Mouse (Mus musculus) activated CD4-positive, CD25-positive, alpha-beta regulatory T cell, adult 4 months (primary cell): ENCODE results near the gene 2010111I01Rik. TPM values are rescaled to one million over a fixed set of nuclear protein-coding genes. Genes with fewer than 3 reads are reported as not detected.
A peak's percentile ranks its signal among the peaks of the same experiment; 100 is the strongest.
"Not testable (repeated sequence)": the region's sequence is repeated elsewhere in the genome, so short reads cannot be mapped to it uniquely, and the experiment has no call there.

Source experiments
- ATAC-seq: one replicate; pipeline ENCODE4 v1.8.0; 2017
- polyA plus RNA-seq, 2 experiments: library from polyadenylated mRNA; unstranded; fragments of 100-300 nt; shearing (Covaris generic); gene quantifications; one replicate each; pipeline ENCODE4 v1.2.1; 2017

Gene 2010111I01Rik
- polyA plus RNA-seq, 2 experiments from 2014 or later = 210 to 226 TPM

DNA sequence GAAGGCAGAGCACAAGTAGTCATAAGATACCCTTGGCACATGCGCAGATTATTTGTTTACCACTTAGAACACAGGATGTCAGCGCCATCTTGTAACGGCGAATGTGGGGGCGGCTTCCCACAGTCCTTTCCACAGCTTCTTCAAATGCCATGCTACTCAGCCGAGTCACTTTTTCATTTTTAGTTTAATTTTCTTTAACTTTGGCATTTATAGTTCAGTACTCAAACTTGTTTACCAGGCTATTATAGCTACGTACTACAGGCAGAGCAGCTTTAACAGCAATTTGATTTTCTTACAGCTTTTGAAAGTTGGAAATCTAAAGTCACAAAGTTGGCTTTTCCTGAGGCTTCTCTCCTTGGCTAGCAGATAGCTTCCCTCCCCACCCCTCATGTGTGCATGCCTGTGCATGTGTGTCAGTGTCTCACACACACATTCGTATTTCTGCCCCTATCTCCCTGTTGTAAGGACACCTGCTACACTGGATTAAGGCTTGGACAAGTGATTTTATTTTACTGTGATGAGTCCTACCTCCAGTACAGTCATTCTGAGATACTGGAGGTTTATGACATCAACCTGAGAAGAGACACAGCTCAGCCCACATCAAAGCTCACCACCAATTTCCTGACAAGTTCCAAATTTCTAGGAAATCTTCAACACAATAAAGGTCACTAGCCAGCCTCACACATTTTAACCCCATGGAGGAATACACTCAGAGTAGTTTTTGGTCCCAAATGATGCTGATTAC lies 258.5 kb downstream of the 2010111I01Rik start:
- peak; percentile 96 for ATAC-seq

- no peak for ATAC-seq
Measured at GRCm38 (mm10) chr13:63225796-63226583, 261.3 kb downstream of the 2010111I01Rik start.

DNA sequence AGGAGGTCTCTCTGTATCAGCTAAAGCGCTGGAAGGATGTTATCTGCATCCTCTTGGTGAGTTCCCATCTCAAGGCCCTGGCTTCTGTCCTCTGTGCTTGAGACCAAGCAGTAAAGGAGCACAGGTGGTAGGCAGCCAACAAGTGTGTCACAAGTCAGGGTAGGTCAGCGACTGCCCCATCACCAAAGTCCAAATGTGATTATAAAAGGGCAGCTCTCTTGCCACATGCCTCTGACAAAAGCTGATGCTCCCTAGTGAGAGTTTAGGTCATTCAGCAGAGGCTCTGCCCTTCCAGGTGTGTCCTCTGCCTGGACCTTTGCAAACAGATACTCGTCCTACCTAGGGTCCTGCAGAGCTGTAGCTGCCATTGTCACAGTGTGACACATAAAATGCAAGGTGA lies 263.1 kb downstream of the 2010111I01Rik start:
- ATAC-seq = no peak

GRCm38 (mm10) chr13:63230955-63231701 lies 266.4 kb downstream of the 2010111I01Rik start:
- ATAC-seq = peak; percentile 23

DNA sequence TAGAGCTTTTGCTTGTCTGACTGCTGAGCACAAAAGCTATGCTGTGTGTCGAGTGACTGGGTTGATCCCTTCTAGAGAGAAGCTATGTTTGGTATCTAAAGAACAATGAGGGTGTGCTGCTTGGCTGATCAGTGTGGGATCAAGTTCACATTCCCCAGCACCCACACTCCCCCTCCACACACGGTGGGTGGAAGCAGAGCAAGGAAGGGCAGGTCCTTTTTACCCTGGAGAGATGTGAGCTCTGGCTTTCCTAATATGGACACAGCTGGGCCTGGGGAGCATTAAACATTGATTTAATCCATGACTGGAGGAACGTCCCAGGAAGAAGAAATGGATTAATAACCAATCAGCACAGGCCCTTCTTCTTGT lies 267.0 kb downstream of the 2010111I01Rik start:
- ATAC-seq = no peak

GRCm38 (mm10) chr13:63232558-63232957 lies 267.9 kb downstream of the 2010111I01Rik start:
- no peak for ATAC-seq

DNA sequence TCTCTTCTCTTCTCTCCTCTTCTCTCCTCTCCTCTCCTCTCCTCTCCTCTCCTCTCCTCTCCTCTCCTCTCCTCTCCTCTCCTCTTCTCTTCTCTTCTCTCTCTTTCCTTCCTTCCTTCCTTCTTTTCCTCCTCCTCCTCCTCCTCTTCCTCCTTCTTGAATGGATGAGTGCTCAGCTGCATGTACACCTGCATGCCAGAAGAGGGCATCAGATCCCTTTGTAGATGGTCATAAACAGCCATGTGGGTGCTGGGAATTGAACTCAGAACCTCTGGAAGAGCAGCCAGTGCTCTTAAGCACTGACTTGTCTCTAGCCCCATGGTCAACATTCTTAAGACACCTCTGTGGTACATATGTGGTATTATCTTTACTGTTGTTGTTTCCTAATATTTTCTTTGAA lies 269.8 kb downstream of the 2010111I01Rik start:
- not testable (repeated sequence) for ATAC-seq

GRCm38 (mm10) chr13:63235551-63235950 lies 270.9 kb downstream of the 2010111I01Rik start:
- no peak for ATAC-seq

DNA sequence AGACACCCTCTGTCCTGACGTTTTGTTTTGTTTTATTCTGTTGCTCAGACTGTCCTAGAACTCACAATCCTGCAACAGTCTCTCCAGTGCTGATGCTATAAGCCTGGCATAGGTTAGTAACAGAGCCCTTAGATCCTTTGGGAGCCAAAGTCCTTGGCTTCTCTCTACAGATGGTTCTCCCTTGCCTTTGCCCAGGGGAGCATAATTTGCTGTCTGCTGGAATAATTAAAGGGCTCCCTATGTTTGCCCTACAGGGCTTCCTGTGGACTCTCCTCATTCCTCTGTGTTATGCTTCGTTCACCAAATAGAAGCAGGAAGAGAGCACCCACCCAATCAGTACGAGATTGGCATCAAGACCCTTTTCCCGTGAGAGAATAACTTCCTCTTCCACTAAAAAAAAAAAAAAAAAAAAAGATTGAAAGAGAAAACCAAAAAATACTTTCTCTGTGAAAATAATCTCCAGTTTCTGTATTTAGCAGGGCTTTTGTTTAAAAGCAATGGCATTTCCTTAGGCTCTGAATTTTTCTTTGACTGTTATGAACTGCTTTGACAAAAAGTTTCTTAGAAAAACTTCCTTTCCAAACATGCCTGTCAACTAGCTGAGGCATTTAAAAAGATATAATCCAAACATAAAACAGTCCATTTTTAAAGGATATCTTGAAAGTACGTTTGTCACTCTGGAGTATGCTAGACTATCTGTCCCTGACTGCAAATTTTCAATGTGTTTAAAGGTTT lies 271.6 kb downstream of the 2010111I01Rik start:
- ATAC-seq = no peak

- ATAC-seq = peak; percentile 49
Measured at GRCm38 (mm10) chr13:63238045-63238444, 273.4 kb downstream of the 2010111I01Rik start.

GRCm38 (mm10) chr13:63239301-63239804 lies 274.7 kb downstream of the 2010111I01Rik start:
- no peak for ATAC-seq

DNA sequence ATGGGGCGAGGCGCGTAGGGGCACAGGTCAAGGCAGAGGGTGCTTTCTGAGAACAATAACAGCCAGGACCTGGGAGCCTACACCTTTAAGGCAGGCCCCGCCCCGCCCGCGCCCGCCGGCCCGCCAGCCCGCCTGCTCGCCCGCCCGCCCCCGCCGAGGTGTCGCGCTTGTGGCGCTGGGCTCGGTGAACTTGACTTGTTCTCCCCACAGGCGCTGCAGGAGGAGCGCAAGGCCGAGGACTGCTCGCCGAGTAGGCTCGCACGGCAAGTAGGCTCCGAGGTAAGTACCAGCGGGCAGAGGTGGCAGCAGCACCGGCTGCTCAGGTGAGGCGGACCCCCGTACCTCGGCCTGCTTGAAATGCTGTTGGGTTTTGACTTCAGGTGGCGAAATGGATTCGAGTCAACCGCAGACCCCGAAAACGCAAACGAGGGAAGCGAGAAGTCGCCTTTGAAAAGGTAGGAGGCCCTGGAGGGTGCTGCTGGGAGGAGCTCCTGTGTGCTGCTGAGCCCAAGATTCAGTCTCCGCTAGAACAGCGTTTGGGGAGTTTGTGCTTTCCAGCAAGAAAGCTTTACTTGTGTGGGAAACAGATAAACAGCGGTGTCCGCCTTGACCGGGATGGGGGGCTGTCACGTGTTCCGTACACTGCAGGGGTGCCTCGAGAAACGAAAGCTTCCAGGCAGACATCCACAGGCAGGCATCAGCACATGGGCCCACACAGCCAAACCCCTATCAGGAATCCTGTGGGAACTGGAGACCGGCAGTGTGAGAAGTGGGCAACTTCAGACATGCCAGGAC lies 275.4 kb downstream of the 2010111I01Rik start:
- ATAC-seq = peak; percentile 50

GRCm38 (mm10) chr13:63240835-63241234 lies 276.1 kb downstream of the 2010111I01Rik start:
- peak; percentile 3 for ATAC-seq

GRCm38 (mm10) chr13:63241665-63242064 lies 277.0 kb downstream of the 2010111I01Rik start:
- ATAC-seq = no peak

DNA sequence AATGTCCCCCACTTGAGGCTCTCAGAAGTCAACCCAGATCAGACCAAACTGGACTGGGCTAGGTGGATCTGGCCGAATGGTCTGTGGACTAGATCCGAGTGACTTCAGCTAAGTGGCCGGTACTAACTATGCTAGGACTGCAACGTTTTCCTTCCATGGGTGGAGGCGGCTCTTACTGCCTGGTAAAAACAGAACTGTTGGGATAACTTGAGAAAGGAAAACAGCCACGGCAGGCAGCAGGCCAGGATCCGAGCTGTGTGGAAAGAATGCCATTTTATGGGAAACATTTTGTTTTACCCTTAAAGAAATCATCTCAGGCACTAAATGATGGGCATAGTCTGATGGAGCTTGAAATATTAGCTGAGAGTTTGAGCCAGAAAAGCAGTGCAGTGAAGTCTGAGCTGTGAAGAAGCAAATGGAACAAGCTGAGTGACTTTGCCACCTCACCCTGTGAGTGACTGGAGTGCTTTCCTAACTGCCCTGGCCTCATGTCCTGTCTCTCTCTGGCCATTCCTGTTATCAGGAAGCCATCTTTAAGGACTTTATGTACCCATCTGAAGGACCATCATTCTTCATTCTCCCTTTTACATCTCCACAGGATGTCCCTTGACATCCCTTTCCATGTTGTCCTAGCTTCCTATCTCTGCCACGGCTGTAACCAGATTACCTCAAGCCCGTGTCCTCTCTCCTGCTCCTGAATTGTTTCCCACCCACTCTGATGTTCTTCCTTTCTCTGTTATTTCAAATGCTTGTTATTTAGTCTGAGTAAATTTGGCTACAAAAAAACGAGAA lies 277.9 kb downstream of the 2010111I01Rik start:
- no peak for ATAC-seq

DNA sequence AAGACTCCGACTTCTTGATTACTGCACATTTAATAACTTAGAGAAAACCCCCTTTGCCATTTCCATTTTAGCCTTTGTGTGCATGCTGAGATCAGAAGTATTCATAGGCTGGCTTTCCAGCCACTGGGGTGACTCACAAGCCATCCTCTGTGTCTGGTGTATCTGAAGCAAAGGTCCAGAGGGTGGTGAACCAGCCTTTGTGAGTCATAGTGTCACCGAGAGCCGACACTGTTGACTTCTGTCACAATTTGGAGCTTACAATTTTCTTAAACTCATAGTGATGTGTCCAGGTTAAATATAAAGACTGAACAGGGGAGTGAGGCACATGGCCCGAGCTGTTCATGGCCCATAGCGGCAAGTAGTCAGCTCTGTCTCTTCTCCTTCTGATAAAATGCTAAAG lies 278.9 kb downstream of the 2010111I01Rik start:
- peak; percentile 37 for ATAC-seq

DNA sequence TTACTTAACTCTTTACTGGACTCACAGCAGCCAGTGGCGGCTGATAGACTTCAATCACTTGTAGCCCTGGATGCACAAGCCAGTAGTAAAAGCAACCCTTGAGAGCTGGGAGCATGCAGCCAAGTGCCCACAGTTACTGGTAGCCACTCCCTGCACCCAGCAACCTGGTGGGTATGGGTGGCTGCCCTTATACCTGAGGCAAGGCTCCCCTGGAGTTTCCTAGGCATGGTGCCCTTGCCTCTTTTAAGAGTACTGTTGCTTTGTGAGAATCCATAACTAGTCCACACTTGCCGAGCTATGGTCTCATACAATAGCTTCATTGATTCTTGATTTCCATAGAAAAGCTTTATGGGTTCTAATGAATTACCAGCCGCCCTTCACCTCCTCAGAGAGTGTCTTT lies 279.7 kb downstream of the 2010111I01Rik start:
- no peak for ATAC-seq

DNA sequence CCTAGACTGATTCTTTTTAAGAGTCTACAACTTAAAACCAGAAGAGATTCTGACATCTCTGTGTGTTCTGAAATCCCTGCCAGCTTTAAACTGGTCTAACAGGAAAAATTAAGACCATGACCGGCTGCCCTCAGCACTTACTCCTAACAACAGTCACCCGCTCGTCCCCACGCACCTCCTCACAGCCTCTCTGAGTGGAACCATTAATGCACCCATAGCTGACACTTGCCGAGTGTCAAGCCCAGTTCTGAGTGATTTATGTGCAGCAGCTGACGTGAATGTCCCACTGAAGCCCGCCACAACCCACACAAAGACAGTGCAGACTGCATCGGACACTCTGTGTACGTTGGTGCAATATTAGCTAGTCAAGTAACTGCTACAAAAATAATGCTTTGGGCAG lies 280.5 kb downstream of the 2010111I01Rik start:
- ATAC-seq = no peak

GRCm38 (mm10) chr13:63245812-63246211 lies 281.1 kb downstream of the 2010111I01Rik start:
- peak; percentile 21 for ATAC-seq

DNA sequence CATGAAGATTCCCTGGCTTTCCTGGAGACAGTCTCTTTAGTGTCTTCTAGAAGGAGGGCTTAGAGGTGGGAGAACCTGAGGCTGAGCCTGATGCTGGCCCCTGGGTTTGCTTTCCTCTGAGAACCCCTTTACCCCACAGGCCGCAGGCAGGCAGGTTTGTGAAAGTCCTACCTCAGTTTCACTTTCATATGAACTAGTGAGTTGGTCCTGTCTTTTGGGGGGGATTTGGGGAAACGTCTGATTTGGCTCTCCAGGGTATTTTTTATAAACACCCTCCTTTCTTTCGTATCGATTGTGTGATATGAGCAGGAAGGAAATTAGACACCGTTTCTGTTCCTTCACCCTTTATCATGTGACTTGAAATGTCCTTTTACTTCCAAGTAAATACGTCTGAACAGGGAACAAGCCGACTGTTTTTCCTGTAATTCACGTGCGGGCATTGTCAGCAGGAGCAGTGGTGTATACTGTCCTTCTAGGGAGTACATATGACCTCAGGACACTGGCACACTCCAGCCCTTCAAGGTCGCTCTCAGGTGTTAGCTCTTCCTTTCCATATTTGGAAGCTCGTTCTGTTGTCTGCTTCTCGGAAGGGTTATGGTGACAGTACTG lies 281.7 kb downstream of the 2010111I01Rik start:
- peak; percentile 11 for ATAC-seq
